Mouse (Mus musculus): ENCODE results near the gene Erich4.

- TF ChIP-seq TAL1 (IDR thresholded peaks at IDR 0.05; ENCODE audit: low read length) (no peak), GATA1 (IDR thresholded peaks at IDR 0.05; ENCODE audit: low read length) (no peak)
Observed at GRCm38 (mm10) chr7:25600666-25601065, 15.0 kb downstream of the Erich4 start.
